Mouse (Mus musculus) hematopoietic stem cell, adult 5-6 weeks (primary cell): ENCODE results near the gene Pnmal2. TPM values are rescaled to one million over a fixed set of nuclear protein-coding genes. Genes with fewer than 3 reads are reported as not detected.

Experiments
- ATAC-seq, 2 experiments: fragments of 125-278 bp in 1 of 2; replicated peaks in 1 of 2; 2 replicates each; pipeline ENCODE4 v1.8.0; 2016 to 2017; ENCODE audit warnings: inconsistent platforms in 2 of 2, mild to moderate bottlenecking in 2 of 2, moderate number of reproducible peaks in 2 of 2, low read depth in 1 of 2, moderate TSS enrichment in 1 of 2; ENCODE audit not compliant: low FRiP score in 2 of 2, poor library complexity in 2 of 2, severe bottlenecking in 2 of 2, insufficient read depth in 1 of 2, low TSS enrichment in 1 of 2
- total RNA-seq: library from RNA; stranded (forward); fragments of 172-1452, 232-1000 nt; gene quantifications from 2 replicates; pipeline ENCODE4 v1.2.3, GENCODE M21; 2017

Gene Pnmal2
- total RNA-seq, result 0.25 TPM in 1 of 2 replicates, not detected in the other

DNA sequence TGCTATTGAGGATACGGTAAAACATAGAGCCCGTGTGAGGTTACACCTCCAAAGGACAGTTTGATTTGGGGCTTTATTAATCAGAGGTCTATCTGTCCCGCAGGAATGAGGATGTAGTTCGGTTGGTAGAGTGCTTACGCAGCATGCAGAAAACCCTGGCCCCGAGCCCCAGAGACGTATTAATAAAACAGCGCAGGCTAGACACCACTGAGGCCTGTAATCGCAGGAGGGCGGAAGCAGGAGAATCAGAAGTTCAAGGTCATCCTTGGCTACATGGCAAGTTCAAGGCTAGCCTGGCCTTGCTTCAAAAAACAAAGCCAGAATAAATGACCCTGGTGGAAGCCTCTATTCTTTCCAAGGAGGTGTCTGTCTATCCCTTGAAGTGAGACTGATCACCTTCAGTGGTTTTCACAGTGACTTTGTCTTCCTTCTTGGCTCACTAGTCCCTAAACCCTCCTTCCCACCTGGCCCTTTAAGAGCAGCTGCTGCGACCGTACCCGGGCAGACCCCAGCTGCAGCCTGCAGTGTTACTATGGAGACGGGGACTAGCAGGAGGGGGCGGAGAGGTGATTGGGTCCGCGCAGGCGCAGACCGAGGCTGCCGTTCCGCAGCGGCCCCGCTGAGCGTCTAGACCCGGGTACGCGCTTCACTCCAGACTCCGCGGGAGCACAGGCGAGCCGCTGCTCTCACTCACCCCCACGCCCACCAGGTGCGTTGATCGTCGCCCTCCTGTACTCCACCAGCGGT, at the start of gene Pnmal2:
Gene Pnmal2, plus strand, starts transcription at position 622 of the 747 bp plus-strand sequence.
- peak; percentile 77 for ATAC-seq

DNA sequence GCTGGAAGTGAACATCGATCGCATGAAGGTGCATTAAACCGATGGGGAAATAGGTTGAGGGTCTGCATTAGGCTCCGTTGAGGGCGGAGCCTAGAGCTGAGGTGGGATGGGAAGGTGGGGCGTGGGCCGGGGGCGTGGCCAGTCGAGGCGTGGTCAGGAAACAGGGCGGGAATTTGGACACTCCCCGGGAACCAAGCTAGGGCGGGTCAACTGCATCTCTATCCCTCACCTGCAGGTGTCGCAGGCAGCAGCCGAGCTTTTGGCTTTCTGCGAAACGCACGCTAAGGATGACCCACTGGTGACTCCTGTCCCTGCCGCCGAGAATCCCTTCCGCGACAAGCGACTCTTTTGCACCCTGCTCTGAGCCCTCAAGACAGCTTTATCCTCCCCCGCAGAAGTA, 49.5 kb upstream of the Pnmal2 start:
- ATAC-seq, result peak; percentile 64 to 67

DNA sequence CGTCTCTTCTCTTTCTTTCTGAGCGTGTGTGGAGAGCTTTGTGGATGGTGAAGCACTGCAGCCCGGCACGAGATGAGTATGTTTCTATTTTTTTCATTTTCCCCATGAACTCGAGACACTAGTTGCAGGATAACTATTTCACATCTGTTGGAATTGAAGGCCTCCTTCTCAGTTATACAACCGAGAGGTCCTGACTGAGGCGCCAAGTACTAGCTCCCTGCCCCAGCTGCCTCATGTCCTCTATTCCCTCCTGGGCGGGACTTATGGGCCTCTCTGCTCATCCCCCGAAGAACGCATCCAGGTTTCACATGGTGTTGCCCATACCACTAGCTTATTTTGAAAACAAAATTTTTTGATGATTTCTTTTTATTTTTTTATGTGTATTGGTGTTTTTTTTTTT, 49.0 kb upstream of the Pnmal2 start:
- ATAC-seq, result no peak

DNA sequence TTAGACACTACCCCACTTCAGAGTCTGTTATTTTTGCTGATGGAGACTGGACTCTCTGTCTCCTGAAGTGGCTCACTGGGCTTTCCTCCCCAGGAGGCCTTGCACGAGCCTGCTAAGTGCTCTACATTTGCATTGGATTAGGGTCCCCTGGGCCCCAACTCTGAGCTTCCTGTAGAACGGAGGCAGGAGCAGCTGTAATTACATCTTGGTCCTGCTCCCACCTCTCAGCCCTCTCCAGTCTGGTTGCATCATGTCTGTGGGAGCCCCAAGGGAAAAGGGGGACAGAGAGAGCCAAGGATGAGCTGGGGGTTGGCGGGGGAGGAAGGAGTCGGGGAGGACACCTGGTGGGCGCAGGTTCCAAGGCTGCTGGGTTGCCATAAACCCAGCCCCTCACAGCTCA, 44.0 kb upstream of the Pnmal2 start:
- ATAC-seq, result no peak

DNA sequence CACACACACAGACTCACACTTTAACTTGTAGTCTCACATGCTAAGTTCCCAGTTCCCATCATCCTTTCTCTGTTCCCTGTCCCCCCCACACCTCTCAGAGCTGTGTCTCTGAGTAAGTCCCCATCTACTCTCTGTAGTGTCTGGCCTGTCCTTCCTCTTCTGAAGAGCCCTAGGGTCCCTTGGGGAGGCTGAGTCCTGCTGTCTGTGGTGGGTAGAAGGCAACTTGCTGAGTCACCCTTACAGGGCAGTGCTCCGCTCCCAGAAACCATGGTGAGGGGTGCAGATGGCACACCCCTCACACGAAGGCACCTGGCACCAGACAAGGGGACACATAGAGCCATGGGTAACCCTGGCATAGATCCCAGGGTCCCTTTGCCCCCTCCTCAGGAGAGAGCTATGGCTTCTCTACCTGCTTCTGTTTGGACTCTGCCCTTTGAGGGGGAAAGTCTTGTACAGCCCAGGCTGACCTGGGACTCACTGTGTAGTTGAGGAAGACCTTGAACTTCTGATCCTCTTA, 41.0 kb upstream of the Pnmal2 start:
- peak; percentile 33 to 57 for ATAC-seq

DNA sequence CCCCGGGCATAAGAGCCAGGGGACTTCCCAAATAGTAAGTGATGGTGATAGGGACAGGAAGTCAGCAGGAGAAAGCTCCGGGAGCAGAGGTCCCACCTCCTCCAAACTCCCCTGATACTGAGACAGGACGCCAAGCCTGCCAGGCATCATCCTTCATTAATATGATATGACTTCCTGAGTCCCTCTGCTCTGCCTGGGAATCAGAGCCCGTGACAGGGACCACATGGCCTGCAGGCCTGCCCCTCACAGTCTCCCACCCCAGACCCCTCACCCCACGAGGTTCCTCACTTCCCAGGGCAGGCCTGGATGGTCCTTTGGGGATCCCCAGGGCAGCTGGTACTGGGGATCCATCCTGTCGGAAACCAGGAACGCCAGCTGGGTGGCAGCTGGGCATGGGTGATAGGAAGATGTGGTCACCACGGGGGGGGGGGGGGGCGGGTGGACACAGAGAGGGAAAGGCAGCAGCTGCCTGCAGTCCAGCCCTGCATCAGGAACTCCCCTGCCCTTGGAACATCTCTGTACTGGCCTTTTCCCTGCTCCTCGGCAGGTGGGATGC, 40.3 kb upstream of the Pnmal2 start:
- ATAC-seq, result no peak

DNA sequence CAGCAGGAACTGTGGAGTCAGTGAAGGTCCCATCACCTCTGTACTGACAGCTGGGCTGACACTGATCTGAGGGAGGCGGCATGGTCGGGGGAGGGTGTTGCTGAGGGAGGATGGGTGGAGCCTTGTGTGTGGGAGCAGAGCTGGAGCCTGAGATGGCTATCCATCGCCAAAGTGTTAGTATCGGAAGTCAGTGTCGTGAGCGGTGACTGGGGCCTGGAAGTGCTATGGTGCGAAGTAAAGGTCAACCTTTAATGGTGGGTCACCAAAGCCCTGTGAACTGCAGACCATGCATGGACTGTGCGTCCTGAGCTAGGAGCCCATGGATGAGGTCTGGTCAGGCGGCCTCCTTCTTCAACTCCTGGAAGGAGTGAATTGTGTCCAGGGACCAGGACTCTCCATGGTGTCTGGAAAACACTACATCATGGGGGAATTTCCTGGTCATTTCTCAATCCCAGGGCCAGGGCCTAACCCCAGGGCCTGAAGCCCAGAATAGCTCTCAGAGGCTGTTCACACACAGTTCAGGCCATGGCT, 38.9 kb upstream of the Pnmal2 start:
- no peak for ATAC-seq

DNA sequence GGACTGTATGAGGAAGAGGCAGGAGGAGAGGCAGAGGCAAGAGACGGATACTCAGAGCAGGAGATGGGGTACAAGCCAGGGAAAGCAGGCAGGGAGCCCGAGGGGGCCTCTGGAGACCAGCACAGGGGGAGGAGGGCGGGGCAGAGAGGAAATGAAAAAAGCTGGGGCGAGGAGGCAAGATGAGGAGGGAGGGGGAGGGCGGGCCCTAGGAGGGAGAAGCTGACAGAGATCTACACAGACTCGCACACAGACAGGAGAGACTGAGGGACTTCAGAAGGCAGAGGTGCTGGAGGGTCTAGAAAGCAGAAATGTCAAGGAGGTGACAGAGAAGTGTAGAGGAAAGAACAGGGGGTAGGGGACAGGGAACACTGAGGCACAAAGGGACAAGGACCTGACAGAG, 38.2 kb upstream of the Pnmal2 start, which contains the start of gene Ptgir:
Gene Ptgir, plus strand, starts transcription at position 210 of the 400 bp plus-strand sequence.
- ATAC-seq, result no peak

DNA sequence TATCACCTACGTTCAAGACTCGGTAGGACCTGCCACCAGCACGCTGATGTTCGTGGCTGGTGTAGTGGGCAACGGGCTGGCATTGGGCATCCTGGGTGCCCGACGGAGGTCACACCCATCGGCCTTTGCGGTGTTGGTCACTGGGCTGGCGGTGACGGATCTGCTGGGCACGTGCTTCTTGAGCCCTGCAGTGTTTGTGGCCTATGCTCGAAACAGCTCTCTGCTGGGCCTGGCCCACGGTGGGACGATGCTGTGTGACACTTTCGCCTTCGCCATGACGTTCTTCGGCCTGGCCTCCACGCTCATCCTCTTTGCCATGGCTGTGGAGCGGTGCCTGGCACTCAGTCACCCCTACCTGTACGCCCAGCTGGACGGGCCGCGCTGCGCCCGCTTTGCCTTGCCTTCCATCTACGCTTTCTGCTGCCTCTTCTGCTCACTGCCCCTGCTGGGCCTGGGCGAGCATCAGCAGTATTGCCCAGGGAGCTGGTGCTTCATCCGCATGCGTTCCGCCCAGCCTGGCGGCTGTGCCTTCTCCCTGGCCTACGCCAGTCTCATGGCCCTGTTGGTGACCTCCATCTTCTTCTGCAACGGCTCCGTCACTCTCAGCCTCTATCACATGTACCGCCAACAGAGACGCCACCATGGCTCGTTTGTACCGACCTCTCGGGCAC, 37.5 kb upstream of the Pnmal2 start:
- no peak for ATAC-seq

DNA sequence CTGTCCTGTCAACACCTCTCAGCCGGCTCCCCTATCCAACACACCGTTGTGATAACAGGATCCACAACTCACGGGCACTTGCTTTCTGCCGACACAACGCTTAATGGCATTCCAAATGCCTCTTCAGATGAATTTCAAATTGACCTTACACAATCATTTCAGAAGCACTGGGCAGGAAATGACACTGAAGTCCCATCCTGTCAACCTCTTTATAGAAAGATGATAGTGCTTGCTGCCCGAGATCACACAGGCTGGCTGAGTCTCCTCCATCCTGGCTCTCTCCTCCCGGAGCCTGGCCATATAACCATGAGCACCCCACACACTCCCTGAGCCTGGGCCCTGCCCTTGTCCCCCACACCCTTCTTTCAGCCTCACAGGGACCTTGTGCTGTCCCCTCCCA, 36.6 kb upstream of the Pnmal2 start:
- ATAC-seq, result no peak

DNA sequence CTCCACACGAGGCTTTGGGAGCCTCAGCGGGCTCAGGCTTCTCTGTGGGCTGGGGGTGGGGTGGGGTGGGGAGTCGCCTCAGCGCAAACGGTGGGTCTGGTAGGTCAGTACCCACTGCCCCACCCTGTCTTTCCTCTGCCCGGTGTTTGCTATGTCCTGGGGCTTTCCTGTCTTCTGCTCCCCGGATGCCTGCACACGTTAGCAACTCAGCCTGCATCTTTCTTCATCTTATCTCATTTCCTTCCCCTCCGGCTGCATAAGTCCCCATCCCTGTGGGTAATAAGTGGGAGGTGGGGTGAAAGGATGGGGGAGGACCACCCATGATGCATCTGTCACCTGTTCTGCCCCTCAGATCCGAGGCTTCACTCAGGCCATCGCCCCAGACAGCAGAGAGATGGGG, 36.1 kb upstream of the Pnmal2 start:
- ATAC-seq, result peak in 1 of 2 experiments; percentile 12; a peak in 2 of 4 replicates

DNA sequence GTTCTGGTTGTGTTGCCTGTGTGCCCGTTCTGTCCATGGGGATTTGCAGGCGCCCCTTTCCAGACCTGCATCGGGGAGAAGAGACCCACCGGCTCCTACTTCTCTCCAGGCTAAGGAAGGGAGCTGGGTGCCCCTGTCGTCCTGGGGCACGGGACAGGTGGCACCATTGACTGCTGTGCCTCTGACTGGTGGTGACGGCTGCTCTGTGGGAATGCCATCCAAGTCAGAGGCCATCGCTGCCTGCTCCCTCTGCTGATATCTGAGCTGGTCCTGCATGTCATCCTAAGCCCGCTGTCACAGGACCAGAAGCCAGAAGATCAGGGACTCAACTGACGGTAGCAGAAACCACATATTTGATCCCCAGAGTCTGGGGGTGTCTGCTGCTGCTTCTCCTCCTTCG, 35.6 kb upstream of the Pnmal2 start:
- ATAC-seq, result no peak

DNA sequence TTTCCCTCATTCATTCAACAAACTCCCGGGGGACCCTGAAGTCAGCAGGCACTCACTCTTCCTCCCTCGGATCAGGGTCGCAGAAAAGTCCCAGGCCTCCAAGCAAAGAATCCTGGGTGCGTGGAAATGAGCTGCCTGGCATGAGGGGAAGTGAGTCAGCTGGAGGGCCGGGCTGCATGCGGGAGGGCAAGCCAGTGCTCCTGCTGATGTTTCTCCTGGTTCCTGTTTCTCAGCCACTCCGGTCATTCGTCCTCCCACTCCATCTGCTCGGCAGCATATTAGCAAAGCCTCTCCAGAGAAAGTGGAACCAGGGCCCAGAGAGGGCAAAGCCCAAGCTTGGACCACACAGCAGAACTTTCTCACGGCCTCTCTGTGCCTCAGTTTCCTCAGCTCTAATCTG, 34.6 kb upstream of the Pnmal2 start:
- ATAC-seq, result peak; percentile 48 to 61

DNA sequence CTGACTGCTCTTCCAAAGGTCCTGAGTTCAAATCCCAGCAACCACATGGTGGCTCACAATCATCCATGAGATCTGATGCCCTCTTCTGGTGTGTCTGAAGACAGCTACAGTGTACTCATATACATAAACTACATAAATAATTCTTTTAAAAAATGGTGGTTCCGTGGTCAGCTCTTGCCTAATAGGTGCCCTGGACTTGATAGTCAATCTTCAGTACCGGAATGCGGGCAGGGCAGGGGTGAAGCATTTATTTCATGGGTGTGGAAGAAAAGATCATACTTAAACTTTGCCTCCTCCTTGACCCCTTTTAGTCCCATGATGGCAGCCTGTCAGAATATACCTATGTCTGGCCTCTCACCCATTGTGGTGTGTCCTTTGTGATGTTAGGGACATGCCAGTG, 32.6 kb upstream of the Pnmal2 start:
- ATAC-seq, result no peak

DNA sequence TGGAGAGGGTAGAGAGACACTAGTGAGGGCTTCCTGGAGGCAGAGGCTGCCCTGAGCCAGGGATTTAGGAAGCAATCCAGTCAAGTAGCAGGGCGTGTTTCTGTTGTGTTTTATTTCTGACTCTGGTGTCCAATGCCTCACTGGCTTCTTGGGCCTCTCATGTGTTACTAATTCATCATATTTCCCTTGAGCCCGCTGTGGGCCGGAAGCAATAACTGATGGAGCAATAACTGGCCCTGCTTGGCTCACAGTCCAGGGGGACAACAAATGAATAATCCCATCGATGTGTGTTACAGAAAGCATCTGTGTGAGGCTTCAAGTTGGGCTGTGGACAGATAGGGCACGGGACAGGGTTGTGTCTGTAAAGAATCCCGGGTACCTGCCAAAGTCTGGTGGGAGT, 32.1 kb upstream of the Pnmal2 start:
- ATAC-seq, result no peak

DNA sequence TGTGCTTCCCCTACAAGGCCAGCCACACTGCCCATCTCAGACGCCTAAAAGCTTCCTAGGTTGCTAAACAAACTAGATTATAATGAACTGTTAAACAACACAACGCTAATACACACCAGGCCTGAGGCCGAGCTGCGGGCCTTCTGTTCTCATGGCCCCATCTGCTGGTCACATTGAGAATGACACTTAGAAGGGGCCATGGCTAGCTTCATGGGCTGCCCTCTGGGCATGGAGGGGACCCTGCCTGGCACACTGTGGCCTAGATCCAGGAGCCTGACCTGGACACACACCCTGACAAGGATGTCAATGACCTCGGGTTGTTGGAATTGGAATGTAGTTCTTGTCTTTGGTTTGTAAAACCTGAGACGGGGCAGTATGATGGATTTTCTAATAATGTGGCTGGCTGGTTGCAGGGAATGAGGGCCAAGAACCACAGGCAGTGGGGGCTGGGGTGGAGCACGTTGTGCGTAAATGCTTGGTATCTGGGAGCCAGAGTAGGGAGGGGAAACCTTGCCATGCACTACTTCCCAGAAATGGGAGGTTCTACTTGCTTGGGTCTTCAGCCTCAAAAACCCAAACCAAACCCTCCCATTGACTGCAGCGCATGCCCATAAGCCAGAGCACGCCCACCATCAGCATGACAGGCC, 30.6 kb upstream of the Pnmal2 start:
- ATAC-seq, result peak; percentile 74

DNA sequence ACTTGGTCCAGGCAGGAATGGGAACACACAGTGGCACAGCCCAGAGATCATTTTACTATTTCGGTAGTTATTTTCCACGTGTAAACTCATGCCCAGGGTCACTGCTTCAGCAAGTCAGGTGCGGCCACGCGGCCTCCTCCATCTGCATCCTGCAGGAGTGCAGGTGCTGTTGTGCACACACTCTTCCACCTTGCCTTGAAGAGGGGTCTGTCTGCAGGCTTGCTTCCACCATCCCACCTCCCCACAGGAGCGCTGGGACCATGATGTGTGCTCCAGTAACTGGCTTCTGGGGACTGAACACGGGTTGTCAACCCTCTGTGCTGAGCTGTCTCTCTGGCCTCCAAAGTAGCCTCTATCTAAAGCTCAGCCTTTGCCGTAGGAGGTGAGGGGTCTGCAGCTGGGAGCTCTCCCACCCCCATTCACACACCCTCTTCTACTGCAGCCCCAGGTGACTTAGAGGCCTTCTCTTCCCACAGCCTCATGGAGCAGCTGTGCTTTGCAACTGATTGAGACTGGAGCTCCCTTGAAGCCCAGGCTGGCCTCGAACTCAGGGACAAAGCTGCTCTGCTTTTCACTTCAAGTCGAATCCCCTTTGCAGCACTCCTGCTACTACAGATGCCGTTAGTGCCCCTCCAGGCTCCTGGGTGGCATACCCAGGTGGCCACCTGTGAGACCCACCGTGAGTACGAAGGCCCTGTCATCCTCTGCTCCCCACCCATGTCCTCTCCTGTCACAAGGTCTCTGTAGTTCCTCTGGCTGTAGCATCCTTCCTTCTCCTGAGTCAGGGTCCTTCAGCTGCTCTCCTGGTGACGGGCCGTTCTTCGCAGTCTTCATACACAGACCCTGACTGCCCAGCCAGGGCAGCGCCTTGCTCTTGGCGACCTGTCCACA, 29.8 kb upstream of the Pnmal2 start:
- no peak for ATAC-seq
